Mouse (Mus musculus): ENCODE measurements around the gene Ddhd1.

Ddhd1 gene

GRCm38 (mm10) chr14:45657641-45658611 lies at the start of gene Ddhd1:
Gene Ddhd1 (minus strand): TSS chr14:45658143.
- peak; percentile 44 for DNase-seq (ENCODE audit: extremely low spot score, low read depth, low spot score)

GRCm38 (mm10) chr14:45707176-45707910 lies 49.4 kb upstream of the Ddhd1 start:
- no peak for DNase-seq (ENCODE audit: extremely low spot score, low read depth, low spot score)

- no peak for DNase-seq (ENCODE audit: extremely low spot score, low read depth, low spot score)
These were observed 42.2 kb upstream of the Ddhd1 start for GRCm38 (mm10) chr14:45700031-45700572.

DNA sequence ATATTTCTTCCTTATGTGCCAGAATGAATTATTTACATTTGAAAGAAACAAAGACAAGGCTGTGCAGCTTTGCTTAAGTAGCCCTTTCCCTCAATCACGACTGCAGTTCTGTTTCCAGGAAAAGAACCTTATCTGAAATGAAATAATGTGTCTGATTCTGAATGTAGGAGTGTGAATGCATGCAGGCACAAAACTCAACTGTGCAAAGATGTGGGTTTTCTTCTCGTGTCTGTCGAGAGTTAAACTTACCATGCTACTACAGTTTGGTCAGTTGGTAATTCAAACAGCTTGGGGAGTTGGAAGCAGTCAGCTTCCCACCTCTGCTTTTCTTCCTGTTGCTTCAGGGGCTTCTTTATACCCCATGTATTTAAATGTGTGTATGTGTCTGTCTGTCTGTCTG lies 40.9 kb upstream of the Ddhd1 start:
- no peak for DNase-seq (ENCODE audit: extremely low spot score, low read depth, low spot score)

GRCm38 (mm10) chr14:45696098-45696497 lies 38.2 kb upstream of the Ddhd1 start:
- DNase-seq (ENCODE audit: extremely low spot score, low read depth, low spot score) = no peak

- DNase-seq (ENCODE audit: extremely low spot score, low read depth, low spot score) = no peak
These were observed 35.9 kb upstream of the Ddhd1 start for GRCm38 (mm10) chr14:45693891-45694290.

DNA sequence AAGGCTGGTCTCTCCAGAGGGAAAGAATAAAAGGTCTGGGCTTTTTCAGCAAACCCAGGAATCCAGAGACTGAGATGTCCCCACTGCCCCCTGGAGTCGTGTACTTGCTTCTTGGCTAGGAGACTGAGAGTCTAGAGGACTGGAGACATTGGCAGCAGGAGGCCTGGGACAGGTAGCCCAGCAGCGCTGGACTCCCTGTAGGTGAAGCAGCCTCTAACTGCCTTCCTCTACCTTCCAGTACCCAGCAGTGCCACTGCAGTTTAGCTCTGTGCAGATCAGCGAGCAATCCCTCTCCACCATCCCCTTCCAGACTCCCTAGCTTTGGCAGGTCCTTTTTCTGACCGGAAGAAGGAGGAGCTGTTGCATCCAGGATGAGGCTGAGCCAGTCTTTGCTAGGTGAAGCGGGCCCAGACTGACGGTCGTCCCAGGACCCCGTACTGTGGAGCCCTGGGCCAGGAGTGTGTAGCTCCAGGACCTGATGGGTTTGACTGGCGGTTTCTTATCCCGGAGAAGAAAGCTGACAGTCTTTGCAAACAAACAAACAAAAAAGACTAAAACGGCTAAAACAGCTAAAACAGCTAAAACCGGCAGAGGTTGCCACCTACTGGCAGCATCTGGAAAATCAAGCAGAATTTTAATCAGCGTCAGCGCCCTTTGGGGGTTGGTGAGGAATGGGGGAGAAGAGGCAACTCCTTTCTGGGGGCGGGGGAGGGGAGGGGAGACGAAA lies 32.7 kb upstream of the Ddhd1 start:
- peak; percentile 56 for DNase-seq (ENCODE audit: extremely low spot score, low read depth, low spot score)

- no peak for DNase-seq (ENCODE audit: extremely low spot score, low read depth, low spot score)
These were observed 27.4 kb upstream of the Ddhd1 start for GRCm38 (mm10) chr14:45685313-45685712.

- DNase-seq (ENCODE audit: extremely low spot score, low read depth, low spot score) = no peak
These were observed 18.8 kb upstream of the Ddhd1 start for GRCm38 (mm10) chr14:45676722-45677121.

DNA sequence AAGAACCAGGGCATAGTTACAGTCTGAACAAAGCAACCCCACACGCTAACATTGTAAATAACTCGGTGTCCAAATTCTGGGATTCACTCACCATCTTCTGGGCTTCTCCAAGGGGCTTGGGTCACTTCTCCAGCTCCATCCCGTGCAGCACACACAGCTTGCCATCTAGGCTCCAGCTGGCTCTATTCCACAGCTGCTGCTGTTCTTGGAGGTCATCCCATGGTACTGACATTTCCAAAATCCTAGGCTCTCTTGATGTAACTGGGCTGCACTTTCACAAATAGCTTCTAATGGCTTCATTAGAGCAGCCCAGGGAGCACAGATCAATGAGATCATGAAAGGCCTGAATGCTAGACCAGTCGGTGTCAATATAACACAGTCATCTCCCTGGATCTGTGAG lies 10.4 kb upstream of the Ddhd1 start:
- DNase-seq (ENCODE audit: extremely low spot score, low read depth, low spot score) = no peak

DNA sequence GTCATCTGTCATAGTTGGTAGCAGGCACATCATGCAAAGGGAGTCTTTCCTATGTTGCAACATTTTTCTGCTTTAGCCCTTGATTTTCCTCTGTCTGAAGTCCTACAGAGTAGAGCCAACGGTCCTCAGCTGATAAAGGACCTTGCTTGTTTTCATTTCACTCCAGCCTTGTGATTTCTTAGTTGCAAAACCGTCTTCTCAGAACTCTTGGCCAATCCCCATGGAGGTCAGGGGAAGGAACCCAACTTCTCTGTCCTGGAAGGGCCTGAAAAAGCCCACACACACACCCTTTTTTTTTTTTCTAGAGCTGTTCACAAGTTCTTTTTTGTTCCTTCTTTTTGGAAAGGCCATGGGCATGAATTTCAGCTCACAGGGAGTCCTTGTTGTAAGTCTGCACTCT lies 9.3 kb upstream of the Ddhd1 start:
- DNase-seq (ENCODE audit: extremely low spot score, low read depth, low spot score) = no peak

GRCm38 (mm10) chr14:45661575-45661974 lies 3.6 kb upstream of the Ddhd1 start:
- DNase-seq (ENCODE audit: extremely low spot score, low read depth, low spot score) = no peak

- no peak for DNase-seq (ENCODE audit: extremely low spot score, low read depth, low spot score)
These were observed 2.4 kb upstream of the Ddhd1 start for GRCm38 (mm10) chr14:45660315-45660714.

- DNase-seq (ENCODE audit: extremely low spot score, low read depth, low spot score) = peak; percentile 30
These were observed 907 bp downstream of the Ddhd1 start for GRCm38 (mm10) chr14:45656831-45657640.

- DNase-seq (ENCODE audit: extremely low spot score, low read depth, low spot score) = no peak
These were observed 3.0 kb downstream of the Ddhd1 start for GRCm38 (mm10) chr14:45654876-45655416.

DNA sequence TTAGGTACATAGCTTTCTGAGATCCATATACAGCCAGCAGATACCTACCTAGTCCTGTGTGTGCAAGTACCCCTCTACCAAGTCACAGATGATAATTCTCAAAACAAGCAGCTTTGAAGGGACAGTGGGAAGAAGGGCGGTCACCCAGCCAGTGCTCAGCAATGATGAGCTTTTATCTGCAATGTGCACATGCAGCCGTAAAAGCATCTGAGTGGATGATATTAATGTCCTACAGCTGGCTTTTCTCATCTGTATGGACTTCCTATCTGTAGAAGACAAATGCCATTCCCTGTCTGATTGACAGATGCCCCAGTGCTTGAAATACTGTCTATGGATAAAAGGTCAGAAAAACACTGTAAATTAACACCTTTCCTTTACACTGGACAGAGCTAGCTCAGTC lies 4.2 kb downstream of the Ddhd1 start:
- no peak for DNase-seq (ENCODE audit: extremely low spot score, low read depth, low spot score)

- no peak for DNase-seq (ENCODE audit: extremely low spot score, low read depth, low spot score)
These were observed 8.7 kb downstream of the Ddhd1 start for GRCm38 (mm10) chr14:45648999-45649818.

DNA sequence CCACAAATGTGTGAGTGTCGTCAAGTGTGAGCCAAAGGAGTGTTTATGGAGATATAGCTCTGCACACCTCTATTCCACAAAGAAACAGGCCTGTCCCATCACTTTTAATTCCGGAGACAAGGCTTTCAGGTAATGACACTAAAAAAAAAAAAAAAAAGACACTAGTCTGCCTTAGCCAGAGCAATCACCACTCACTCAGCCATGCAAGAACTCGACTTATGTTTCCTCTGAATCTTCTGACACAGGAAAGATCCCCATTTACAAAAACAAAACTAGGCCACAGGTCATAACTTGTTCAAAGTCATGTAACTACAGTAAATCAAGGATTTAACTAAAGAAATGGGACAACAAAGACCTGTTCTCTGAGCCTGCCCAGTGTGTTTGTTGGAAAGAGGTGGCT lies 9.8 kb downstream of the Ddhd1 start:
- no peak for DNase-seq (ENCODE audit: extremely low spot score, low read depth, low spot score)

DNA sequence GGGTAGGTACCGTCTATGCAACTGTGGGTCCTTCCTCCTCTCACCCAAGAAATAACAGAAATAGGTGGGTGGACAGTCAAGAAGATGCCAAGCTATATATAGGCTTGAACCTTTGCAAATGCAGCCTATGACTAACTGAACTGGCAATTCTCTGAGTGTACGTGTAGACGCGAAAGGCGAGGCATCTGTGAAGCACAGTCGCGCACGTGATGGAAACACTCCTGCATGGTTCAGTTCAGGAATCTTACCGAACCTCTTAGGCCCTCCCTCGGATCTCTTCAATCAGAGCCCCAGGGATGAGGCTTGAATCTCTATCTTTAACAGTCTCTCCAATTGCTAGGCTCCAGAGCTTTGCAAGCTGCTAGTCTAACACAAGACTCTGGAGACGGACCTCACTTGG lies 10.3 kb downstream of the Ddhd1 start:
- DNase-seq (ENCODE audit: extremely low spot score, low read depth, low spot score) = no peak

Data from hindlimb bud, embryonic 11.5 days (tissue).